Mouse (Mus musculus) MEL (cell line): Measurements from ENCODE around the gene Gpam. TPM values are rescaled to one million over a fixed set of nuclear protein-coding genes. Genes with fewer than 3 reads are reported as not detected.

Source experiments
- DNase-seq: peaks from one replicate; pipeline ENCODE4 v3.0.0; 2011; ENCODE audit warnings: low read depth, low spot score
- H3K27ac ChIP-seq: 2 replicates; pipeline ENCODE4 v1.5.1; 2012; ENCODE audit warnings: low read depth, mild to moderate bottlenecking, control low read depth, low read length, moderate library complexity; ENCODE audit not compliant: control insufficient read depth
- H3K27me3 ChIP-seq, 2 experiments: fragments of 150-350 bp in 1 of 2; sonication (generic) in 1 of 2; 2 replicates each; pipeline ENCODE4 v1.6.1; 2012; ENCODE audit warnings: low read length in 2 of 2, mild to moderate bottlenecking in 2 of 2, improper control_type of control experiment in 1 of 2, moderate library complexity in 1 of 2; ENCODE audit not compliant: insufficient read depth in 2 of 2, control insufficient read depth in 1 of 2
- H3K36me3 ChIP-seq, 2 experiments: 2 replicates each; pipeline ENCODE4 v1.6.1; 2012 to 2014; ENCODE audit warnings: low read length in 2 of 2, improper control_type of control experiment in 1 of 2, inconsistent platforms in 1 of 2, mild to moderate bottlenecking in 1 of 2; ENCODE audit not compliant: insufficient read depth in 2 of 2, control insufficient read depth in 1 of 2
- H3K4me1 ChIP-seq, 2 experiments: fragments of 150-350 bp in 1 of 2; sonication (generic) in 1 of 2; 2 replicates each; pipeline ENCODE4 v1.6.1; 2012; ENCODE audit warnings: low read length in 2 of 2, improper control_type of control experiment in 1 of 2, mild to moderate bottlenecking in 1 of 2; ENCODE audit not compliant: insufficient read depth in 2 of 2, control insufficient read depth in 1 of 2
- H3K4me3 ChIP-seq, 2 experiments: fragments of 150-350 bp in 1 of 2; sonication (generic) in 1 of 2; 2 replicates each; pipeline ENCODE4 v1.5.1; 2012; ENCODE audit warnings: low read depth in 2 of 2, low read length in 2 of 2, mild to moderate bottlenecking in 2 of 2, moderate library complexity in 2 of 2, control low read depth in 1 of 2, improper control_type of control experiment in 1 of 2; ENCODE audit not compliant: control insufficient read depth in 1 of 2, insufficient read depth in 1 of 2
- H3K79me2 ChIP-seq: 2 replicates; pipeline ENCODE4 v1.6.1; 2012; ENCODE audit warnings: mild to moderate bottlenecking, low read length, moderate library complexity; ENCODE audit not compliant: control insufficient read depth, poor library complexity, insufficient read depth
- H3K9ac ChIP-seq: 2 replicates; pipeline ENCODE4 v1.6.1; 2012; ENCODE audit warnings: low read depth, mild to moderate bottlenecking, control low read depth, low read length, moderate library complexity; ENCODE audit not compliant: control insufficient read depth, poor library complexity, severe bottlenecking
- H3K9me3 ChIP-seq: fragments of 150-350 bp; sonication (generic); replicated peaks from 2 replicates; pipeline ENCODE4 v1.6.1; 2012; ENCODE audit warnings: mild to moderate bottlenecking, low read length, improper control_type of control experiment, moderate library complexity; ENCODE audit not compliant: insufficient read depth
- CTCF ChIP-seq, 3 experiments: IDR thresholded peaks in 2 of 3; conservative IDR thresholded peaks in 1 of 3; 2 replicates each; pipeline ENCODE4 v1.5.1; 2011 to 2012; ENCODE audit warnings: low read length in 3 of 3, low read depth in 2 of 3, mild to moderate bottlenecking in 2 of 3, improper control_type of control experiment in 1 of 3, inconsistent platforms in 1 of 3, mixed read lengths in 1 of 3, moderate library complexity in 1 of 3; ENCODE audit not compliant: control insufficient read depth in 1 of 3, insufficient read depth in 1 of 3, poor library complexity in 1 of 3, severe bottlenecking in 1 of 3
- ELF1 ChIP-seq: IDR thresholded peaks from 2 replicates; pipeline ENCODE4 v1.6.1; 2014; ENCODE audit warnings: low read depth, mild to moderate bottlenecking, inconsistent platforms, low read length, improper control_type of control experiment, moderate library complexity
- EP300 ChIP-seq, 2 experiments: IDR thresholded peaks; 2 replicates each; pipeline ENCODE4 v1.6.1; 2011; ENCODE audit warnings: improper control_type of control experiment in 2 of 2, low read length in 2 of 2, low read depth in 1 of 2, mild to moderate bottlenecking in 1 of 2
- ETS1 ChIP-seq: IDR thresholded peaks from 2 replicates; pipeline ENCODE4 v1.6.1; 2012; ENCODE audit warnings: low read depth, mild to moderate bottlenecking, inconsistent platforms, low read length, improper control_type of control experiment, moderate library complexity
- GABPA ChIP-seq: IDR thresholded peaks from 2 replicates; pipeline ENCODE4 v1.6.1; 2012; ENCODE audit warnings: low read depth, mild to moderate bottlenecking, inconsistent platforms, low read length, improper control_type of control experiment, moderate library complexity
- GATA1 ChIP-seq: IDR thresholded peaks from 2 replicates; pipeline ENCODE4 v1.6.1; 2011; ENCODE audit warnings: low read depth, low read length, improper control_type of control experiment
- KAT2A ChIP-seq: conservative IDR thresholded peaks from 2 replicates; pipeline ENCODE4 v1.6.1; 2012; ENCODE audit warnings: low read depth, low read length, improper control_type of control experiment, inconsistent platforms
- MAX ChIP-seq: IDR thresholded peaks from 2 replicates; pipeline ENCODE4 v1.6.1; 2011; ENCODE audit warnings: low read length, improper control_type of control experiment
- MAZ ChIP-seq: IDR thresholded peaks from 2 replicates; pipeline ENCODE4 v1.6.1; 2012; ENCODE audit warnings: low read depth, mild to moderate bottlenecking, inconsistent platforms, low read length, improper control_type of control experiment
- MYB ChIP-seq: IDR thresholded peaks from 2 replicates; pipeline ENCODE4 v1.6.1; 2011; ENCODE audit warnings: mild to moderate bottlenecking, low read depth, low read length, improper control_type of control experiment
- NELFE ChIP-seq: IDR thresholded peaks from 2 replicates; pipeline ENCODE4 v1.6.1; 2011; ENCODE audit warnings: low read depth, low read length, improper control_type of control experiment
- POLR2A ChIP-seq, 2 experiments: IDR thresholded peaks; 2 replicates each; pipeline ENCODE4 v1.6.1; 2011 to 2012; ENCODE audit warnings: low read length in 2 of 2, mild to moderate bottlenecking in 2 of 2, control low read depth in 1 of 2, improper control_type of control experiment in 1 of 2, low read depth in 1 of 2, moderate library complexity in 1 of 2; ENCODE audit not compliant: control insufficient read depth in 1 of 2, insufficient read depth in 1 of 2, poor library complexity in 1 of 2
- POLR2AphosphoS5 ChIP-seq: IDR thresholded peaks from 2 replicates; pipeline ENCODE4 v1.6.1; 2012; ENCODE audit warnings: low read depth, borderline replicate concordance, mild to moderate bottlenecking, inconsistent platforms, low read length, moderate library complexity, mixed read lengths
- RCOR1 ChIP-seq: IDR thresholded peaks from 2 replicates; pipeline ENCODE4 v1.6.1; 2012; ENCODE audit warnings: low read depth, mild to moderate bottlenecking, inconsistent platforms, low read length, improper control_type of control experiment
- SIN3A ChIP-seq: IDR thresholded peaks from 2 replicates; pipeline ENCODE4 v1.6.1; 2012; ENCODE audit warnings: low read length, improper control_type of control experiment, inconsistent platforms
- SMC3 ChIP-seq: IDR thresholded peaks from 2 replicates; pipeline ENCODE4 v1.6.1; 2011; ENCODE audit warnings: low read depth, low read length, improper control_type of control experiment
- TAL1 ChIP-seq: IDR thresholded peaks from 2 replicates; pipeline ENCODE4 v1.6.1; 2012; ENCODE audit warnings: mild to moderate bottlenecking, inconsistent platforms, low read length, moderate library complexity, mixed read lengths
- TCF12 ChIP-seq: IDR thresholded peaks from 2 replicates; pipeline ENCODE4 v1.6.1; 2014; ENCODE audit warnings: low read depth, mild to moderate bottlenecking, inconsistent platforms, low read length, improper control_type of control experiment, moderate library complexity
- UBTF ChIP-seq: IDR thresholded peaks from 2 replicates; pipeline ENCODE4 v1.6.1; 2012; ENCODE audit warnings: low read depth, mild to moderate bottlenecking, inconsistent platforms, low read length, improper control_type of control experiment, moderate library complexity, borderline replicate concordance; ENCODE audit not compliant: insufficient read depth
- USF2 ChIP-seq, 2 experiments: IDR thresholded peaks; 2 replicates each; pipeline ENCODE4 v1.6.1; 2011 to 2012; ENCODE audit warnings: improper control_type of control experiment in 2 of 2, low read length in 2 of 2, borderline replicate concordance in 1 of 2, inconsistent platforms in 1 of 2, low read depth in 1 of 2, mild to moderate bottlenecking in 1 of 2; ENCODE audit not compliant: insufficient read depth in 1 of 2
- ZC3H11A ChIP-seq: IDR thresholded peaks from 2 replicates; pipeline ENCODE4 v1.6.1; 2012; ENCODE audit warnings: low read depth, mild to moderate bottlenecking, inconsistent platforms, low read length, improper control_type of control experiment
- ZMIZ1 ChIP-seq: IDR thresholded peaks from 2 replicates; pipeline ENCODE4 v1.6.1; 2012; ENCODE audit warnings: low read depth, mild to moderate bottlenecking, inconsistent platforms, low read length, improper control_type of control experiment, moderate library complexity
- ZNF384 ChIP-seq: IDR thresholded peaks from 2 replicates; pipeline ENCODE4 v1.6.1; 2012; ENCODE audit warnings: low read depth, mild to moderate bottlenecking, inconsistent platforms, low read length, improper control_type of control experiment
- polyA plus RNA-seq, 2 experiments: library from polyadenylated mRNA; stranded (reverse) in 1 of 2; unstranded in 1 of 2; fragments of >175 nt in 1 of 2; fragments of >200 nt in 1 of 2; gene quantifications; 2 replicates each; pipeline versions ENCODE4 v1.2.1 to v1.2.4; 2012; ENCODE audit warnings: low replicate concordance in 2 of 2, low read depth in 1 of 2; ENCODE audit not compliant: insufficient read length in 2 of 2, insufficient read depth in 1 of 2, missing spikeins in 1 of 2
- total RNA-seq: library from RNA; depleted of rRNA; stranded (reverse); fragments of 300-350 nt; gene quantifications from 2 replicates; pipeline ENCODE4 v1.2.3, GENCODE M21; 2012

The Gpam gene
- total and polyA plus RNA-seq, 3 experiments: 26.2 to 327 (median 37.1) TPM

DNA sequence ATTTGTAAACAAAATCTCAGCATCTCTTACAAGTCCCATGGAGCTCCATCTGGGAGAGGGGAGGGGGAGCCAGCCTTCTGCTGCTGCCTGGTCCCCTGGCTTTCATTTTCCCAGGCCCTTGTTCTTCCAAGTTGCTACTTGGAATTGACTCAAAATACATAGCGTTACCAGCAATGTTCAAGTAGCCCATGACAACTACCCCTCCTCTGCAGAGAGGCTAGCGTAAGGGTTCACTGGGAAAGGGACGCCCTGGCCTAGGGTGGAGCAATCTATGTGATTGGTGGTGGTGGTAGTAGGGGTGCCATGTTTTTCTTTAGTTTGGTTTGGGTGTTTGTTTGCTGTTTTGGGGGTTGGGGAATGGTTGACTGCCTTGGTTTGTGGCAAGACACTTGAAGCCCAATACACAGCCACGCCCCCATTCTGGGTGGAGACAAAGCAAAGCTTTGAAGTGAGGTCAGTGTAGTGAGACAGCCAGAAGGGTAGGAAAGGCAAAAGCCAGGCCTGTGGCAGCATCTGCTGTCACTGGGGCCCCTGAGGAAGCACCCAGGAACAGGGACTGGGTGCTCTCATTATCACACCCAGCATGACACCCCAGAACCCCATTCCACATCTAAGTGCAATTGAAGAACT, 4.6 kb downstream of the Gpam start:
- H3K27ac ChIP-seq: no peak overlapping the region
- no peaks in the 10 kb centered on the region for H3K79me2 ChIP-seq
- no peaks in the 10 kb centered on the region for H3K4me1 ChIP-seq
- H3K27me3 ChIP-seq: peaks cover under 1 to 2% of the 10 kb centered on the region in 2 experiments; a peak in 1 of 4 replicates
- no peak overlapping the region for H3K9ac ChIP-seq
- TF ChIP-seq GABPA (no peak), SIN3A (no peak), UBTF (no peak), ELF1 (no peak), MAX (no peak), POLR2AphosphoS5 (no peak), MAZ (no peak), TCF12 (no peak)
- H3K9me3 ChIP-seq: no peaks in the 10 kb centered on the region
- no peak overlapping the region for H3K4me3 ChIP-seq
- no peak for DNase-seq
- H3K36me3 ChIP-seq: no peaks in the 10 kb centered on the region

DNA sequence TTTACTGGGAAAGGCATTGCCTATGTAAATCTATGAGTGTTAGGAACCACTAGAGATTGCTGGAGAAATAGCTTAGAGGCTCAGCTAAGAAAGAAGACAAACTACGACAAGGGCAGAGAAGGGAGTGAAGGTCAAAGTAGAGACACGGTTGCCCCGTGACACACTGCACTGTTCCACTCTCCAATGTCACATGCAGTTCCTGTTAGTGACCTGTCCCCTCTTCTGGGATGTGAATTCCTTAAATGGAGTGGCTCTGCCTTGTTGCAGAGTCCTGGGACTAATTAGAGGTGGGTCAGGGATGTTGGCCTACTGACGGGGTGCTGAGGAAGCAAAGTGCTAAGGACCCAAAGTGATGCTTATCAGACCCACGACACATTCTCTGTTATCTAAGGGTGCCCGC, 5.2 kb downstream of the Gpam start:
- no peak overlapping the region for H3K9ac ChIP-seq
- TF ChIP-seq MAX (no peak), ZMIZ1 (no peak), GATA1 (no peak), GABPA (no peak), TAL1 (no peak), EP300 (IDR thresholded peaks at IDR 0.05; ENCODE audit: low read depth in 1 of 2, low read length in 2 of 2) (no peak), SIN3A (no peak), ZNF384 (no peak), ETS1 (no peak), RCOR1 (no peak), ZC3H11A (no peak), KAT2A (no peak), POLR2AphosphoS5 (no peak), USF2 (IDR thresholded peaks at IDR 0.05; ENCODE audit: borderline replicate concordance in 1 of 2, insufficient read depth in 1 of 2, low read depth in 1 of 2, low read length in 2 of 2) (no peak), NELFE (no peak), ELF1 (no peak), MYB (no peak), POLR2A (IDR thresholded peaks at IDR 0.05; ENCODE audit: control insufficient read depth in 1 of 2, insufficient read depth in 1 of 2, low read depth in 1 of 2, low read length in 2 of 2, poor library complexity in 1 of 2) (no peak), SMC3 (no peak), CTCF (IDR thresholded peaks at IDR 0.05 in 2 of 3, conservative IDR thresholded peaks at IDR 0.05 in 1 of 3; ENCODE audit: control insufficient read depth in 1 of 3, insufficient read depth in 1 of 3, low read depth in 2 of 3, low read length in 3 of 3, poor library complexity in 1 of 3, severe bottlenecking in 1 of 3) (no peak)
- TF ChIP-seq, all 39 proteins: peak for 0
- Histone ChIP-seq H3K36me3 (no peaks in the 10 kb centered on the region), H3K4me1 (no peaks in the 10 kb centered on the region), H3K27me3 (peaks cover 2 to 7% of the 10 kb centered on the region in 2 experiments; a peak in 2 of 4 replicates), H3K79me2 (no peaks in the 10 kb centered on the region), H3K4me3 (no peak overlapping the region), H3K9me3 (no peaks in the 10 kb centered on the region), H3K27ac (no peak overlapping the region)
- DNase-seq: no peak
